Mouse (Mus musculus) spleen, postnatal 36 days (tissue): Measurements from ENCODE around the gene Ano3.

Source experiments
- DNase-seq, 2 experiments: peaks; one replicate each; pipeline ENCODE4 v3.0.0; 2022; ENCODE audit warnings: low spot score in 2 of 2, mixed read lengths in 1 of 2

Gene Ano3

DNA sequence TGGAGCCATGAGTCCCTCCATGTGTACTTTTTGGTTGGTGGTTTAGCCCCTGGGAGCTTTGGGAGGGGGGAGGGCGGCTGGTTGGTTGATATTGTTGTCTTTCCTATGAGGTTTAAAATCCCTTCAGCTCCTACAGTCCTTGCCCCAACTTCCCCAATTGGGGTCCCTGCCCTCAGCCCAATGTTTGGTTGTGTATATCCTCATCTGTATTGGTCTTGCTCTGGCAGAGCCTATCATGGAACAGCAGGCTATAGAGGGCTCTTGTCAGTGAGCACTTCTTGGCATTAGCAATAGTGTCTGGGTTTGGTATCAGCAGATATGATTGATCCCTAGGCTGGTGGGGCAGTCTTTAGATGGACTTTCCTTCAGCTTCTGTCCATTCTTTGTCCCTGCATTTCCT, 135.8 kb downstream of the Ano3 start:
- DNase-seq, result no peak

DNA sequence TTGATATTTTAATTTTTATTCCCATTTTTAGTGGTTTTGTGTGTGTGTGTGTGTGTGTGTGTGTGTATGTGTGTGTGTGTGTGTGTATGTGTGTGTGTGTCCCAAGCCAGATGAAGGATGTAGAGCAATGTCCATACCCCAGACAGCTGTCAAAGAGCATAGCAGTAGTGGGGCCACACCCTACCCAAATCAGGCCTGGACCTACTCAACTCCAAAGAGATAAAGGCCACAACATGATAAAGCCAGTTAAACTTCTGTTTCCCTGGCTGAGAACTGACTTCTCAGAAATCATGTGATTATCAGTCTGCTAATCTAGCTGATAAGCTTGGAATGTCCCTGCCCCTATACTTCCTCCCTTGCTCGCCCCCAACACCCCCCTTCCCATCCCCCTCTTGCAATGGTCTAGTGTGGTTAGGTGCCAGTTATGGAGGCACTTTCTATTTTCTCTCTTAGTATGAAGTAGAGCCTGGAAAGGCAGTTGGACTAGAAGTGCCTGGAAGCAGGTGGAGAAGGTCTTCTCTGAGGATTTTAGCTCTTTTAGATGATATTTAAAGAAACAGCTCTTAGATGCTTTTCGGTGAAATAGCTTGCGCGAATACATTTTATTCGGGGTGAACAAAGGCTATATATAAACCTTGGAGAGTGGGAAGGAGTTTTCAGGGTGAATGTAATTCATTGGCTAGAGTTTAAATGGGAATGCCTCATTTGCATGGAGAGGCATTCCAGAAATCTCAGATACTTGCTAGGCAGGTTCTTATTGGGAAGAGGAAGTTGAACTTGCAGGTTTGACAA, 144.2 kb downstream of the Ano3 start:
- no peak for DNase-seq

DNA sequence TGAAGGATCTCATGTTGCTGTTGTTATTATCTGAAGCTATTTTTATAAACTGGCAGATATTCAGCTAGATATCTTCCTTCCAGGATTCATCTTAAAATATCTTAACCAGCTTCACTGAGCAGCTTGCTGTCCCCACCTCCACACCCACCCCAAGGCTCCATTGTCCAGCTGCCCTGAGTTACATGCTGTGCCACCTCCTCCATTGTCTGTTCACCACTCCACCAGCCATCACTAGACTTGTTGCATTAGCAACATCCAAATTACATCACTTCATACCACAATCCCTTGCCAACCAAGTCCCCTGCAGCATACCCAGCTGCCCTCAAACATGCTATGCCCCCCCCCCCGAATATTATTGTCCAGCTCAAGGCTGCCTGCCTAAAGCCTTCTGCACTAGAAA, 154.8 kb downstream of the Ano3 start:
- no peak for DNase-seq

DNA sequence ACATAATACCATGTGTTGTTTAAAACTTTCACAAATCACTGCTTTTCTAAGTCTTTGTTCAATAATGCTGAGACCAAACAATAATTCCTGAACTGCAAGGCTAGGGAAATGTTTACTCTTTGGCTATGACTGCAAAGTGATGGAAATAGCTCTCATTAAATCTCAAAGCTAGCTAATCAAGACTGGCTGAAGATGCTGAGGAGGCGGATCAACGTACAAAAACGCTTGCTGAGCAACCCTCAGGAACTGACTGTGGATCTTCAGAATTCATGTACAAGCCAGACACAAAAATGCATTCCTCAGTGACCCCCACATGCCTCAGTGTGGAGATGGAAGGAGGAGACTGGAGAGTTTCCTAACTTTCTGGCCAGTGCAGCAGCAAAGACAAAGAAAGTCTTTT, 155.3 kb downstream of the Ano3 start:
- no peak for DNase-seq

DNA sequence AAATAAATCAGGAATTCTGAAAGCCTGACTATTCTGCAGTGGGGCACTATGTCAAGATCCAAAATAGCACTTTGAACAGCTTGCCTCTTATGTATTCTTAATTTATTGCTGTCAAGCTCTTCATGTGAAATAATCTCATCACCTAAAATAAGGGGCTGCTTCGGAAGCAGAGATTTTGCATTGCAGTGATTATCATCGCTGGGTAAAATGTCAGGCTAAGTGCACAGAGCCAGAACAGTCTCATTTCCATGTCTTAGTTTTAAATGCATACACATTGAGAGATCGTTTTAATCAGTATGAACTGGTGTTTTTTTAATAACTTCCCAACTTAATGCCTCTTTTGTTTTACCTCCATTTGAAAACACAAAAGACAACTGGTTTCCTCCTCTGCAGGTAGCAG, 163.3 kb downstream of the Ano3 start:
- no peak for DNase-seq

DNA sequence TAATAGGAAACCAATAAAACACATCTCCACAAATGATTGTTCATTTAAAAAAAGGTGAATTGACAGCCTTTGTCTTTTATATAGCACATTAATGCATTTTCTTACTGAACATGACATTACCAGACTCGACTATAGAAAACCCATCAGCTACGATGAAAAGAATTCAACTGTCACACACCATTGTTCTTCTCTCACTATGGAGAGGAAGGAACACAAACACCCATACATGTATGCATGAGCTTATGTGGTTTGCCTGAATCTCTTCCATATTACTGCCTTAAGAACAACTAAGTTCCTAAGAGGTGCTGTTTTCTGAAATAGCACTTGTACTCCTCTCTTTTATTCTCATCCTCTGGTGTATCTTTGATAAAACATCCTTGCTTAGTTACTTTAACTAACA, 191.3 kb downstream of the Ano3 start:
- no peak for DNase-seq

DNA sequence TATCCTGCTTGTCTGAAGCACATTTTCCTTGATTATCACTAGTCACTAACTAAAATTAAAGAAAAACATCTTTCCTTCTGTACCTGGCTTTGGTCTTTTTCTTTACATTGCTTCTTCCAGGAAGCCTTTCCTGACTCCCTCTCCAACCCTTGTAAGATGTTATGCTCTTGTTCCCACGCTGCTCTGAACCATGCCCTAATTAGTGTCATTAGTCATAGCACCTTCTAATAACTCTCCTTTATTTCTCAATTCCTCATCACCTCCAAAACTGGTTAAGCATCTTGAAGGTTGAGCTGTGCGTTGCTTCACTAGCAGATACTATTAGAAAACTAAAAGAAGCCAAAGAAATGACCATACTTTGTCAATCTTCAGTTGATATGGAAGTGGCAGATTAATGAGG, 193.2 kb downstream of the Ano3 start:
- no peak for DNase-seq

DNA sequence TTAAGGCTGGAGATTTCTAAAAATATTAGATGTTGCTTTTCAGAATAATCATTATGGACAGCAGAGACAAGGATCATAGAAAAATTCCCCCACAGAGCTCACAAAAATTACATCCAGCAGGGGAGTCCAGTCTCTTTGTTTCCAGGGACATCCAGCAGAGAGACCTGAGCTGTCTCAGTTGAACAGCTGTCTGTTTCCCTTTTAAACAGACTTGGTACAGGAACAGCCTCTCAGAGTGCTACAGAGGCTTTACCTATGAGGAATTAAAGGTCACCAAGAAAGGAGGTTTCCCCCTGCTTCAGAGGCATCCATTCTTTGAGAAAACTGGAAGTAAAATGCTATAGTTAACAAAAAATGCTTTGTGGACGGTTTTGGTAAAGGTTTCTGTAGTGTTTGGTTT, 210.2 kb downstream of the Ano3 start:
- DNase-seq, result no peak

DNA sequence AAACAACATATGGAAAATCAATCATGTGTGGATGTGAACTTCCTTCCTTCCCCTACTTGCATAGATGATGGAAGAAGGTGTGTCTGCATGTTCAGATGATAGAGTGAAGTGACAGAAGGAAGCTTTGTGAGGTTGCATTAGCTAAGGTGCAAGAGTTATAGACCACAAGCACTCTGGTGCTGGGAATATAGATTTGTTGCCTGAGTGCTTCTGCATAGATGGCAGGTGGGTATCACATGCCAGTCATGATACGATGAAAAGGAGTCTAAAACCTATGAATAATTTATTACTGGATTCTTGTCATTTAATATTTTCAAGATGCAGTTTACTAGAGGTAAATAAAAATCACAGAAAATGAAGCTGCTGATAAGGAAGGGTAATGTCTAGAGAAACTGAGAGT, 210.9 kb downstream of the Ano3 start:
- DNase-seq, result no peak

DNA sequence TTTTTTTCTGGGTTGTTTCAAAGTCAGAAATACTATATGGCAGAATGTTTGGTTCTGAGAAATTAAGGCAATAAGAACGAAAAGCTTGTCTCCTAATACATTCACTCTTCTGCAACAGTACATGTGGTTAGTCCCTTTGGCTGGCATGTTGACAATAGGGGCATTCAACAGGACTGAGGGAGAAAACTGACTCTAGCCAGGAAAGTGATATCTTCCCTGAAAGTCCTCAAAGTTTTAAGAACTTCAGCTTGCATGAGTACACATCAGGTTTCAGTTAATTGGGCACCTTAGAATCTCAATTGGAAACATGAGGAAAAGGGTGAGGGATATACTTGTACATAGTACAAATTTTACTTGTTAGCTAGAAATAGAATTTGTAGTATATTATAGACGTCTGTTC, 212.7 kb downstream of the Ano3 start:
- DNase-seq, result no peak

DNA sequence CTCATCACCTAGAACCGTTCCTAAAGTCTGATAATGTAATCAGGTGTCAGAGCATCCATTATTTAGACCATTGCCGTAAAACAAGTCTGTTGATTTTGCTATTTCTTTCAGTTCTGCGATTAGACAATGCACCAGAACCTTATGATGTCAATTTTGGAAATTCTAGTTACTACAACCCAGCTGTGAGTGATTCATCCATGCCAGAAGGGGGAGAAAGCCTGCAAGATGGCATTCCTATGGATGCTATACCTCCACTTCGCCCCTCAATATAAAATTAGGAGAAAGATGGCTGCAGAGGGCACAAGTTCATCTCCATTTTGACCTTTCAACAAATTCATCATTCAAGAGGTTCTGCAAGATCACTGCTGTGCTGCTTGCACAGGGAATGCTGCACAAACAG, 213.5 kb downstream of the Ano3 start:
- no peak for DNase-seq

DNA sequence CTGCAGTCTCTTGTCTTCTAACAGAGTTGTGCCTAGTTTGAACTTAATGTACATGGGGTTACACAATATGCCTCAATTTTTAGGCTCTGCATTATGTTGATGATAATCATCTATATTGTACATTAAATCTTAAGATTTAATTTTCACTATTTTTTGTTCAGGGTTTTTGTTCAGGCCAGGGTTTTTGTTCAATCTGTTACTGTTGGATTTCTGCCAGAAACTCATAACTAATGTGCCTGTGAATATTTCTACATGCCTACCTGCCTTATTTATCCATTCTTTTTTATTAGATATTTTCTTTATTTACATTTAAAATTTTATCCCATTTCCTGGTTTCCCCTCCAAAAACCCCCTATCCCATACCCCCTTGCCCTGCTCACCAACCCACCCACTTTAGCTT, 224.6 kb downstream of the Ano3 start:
- DNase-seq, result no peak

DNA sequence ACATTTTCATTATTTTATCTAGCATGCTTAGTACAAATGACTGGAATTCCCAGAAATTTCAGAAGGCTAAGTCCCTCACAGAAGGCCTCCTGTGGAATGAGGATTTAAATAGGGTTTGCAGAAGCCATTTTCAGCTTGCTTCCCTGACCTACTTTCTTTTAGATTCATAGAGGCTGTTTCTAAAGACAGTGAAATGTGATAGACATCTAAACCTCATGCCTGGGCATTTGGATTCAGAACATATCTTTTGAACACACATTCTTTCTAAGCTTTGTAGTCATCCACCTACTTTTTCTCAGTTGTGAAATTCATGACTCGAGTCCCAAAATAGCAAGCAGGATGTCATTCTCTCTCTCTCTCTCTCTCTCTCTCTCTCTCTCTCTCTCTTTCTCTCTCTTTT, 228.5 kb downstream of the Ano3 start:
- DNase-seq, result no peak

DNA sequence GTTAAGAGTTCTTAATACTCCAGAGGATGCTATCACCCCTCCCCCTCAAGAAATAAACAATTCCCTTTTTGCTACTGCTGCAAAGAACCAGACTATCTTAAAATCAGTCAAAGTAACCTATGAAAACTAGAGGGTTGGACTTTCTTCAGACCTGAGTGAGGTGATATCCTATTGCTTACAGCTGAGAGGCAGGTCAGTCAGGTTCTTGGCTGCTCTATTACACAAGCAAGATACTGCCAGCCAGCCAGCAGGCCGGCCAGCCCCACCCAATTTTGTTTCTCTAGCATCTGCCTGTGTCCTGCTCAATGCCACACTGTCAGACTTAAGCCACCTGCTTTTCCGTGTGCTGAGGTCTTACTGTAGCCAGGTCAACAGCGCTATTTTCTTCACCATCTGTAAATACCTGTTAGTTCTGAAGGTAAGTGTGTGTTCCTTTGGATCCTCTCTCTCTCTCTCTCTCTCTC, 229.4 kb downstream of the Ano3 start, which contains the start of gene Muc15:
Muc15 (plus strand) TSS at position 51 of the 464 bp plus-strand sequence.
- no peak for DNase-seq

DNA sequence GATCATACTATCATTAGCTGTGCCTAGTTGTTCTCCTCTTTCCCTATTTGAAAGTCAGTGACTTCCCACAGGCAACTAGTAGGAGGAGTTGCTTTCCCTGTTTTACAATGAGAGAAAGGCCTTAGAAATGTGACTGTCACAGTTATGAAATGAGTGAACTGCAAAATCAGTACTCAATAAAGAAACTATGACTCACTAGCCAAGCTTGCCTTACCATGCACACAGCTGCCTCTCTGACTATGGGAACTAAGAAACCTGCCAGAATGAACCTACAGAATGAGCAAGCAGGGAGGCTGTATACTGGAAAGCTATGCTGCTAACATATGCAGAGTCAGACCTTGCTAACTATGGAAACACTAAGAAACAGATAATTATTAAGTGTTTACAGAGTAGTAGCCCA, 231.7 kb downstream of the Ano3 start:
- no peak for DNase-seq

DNA sequence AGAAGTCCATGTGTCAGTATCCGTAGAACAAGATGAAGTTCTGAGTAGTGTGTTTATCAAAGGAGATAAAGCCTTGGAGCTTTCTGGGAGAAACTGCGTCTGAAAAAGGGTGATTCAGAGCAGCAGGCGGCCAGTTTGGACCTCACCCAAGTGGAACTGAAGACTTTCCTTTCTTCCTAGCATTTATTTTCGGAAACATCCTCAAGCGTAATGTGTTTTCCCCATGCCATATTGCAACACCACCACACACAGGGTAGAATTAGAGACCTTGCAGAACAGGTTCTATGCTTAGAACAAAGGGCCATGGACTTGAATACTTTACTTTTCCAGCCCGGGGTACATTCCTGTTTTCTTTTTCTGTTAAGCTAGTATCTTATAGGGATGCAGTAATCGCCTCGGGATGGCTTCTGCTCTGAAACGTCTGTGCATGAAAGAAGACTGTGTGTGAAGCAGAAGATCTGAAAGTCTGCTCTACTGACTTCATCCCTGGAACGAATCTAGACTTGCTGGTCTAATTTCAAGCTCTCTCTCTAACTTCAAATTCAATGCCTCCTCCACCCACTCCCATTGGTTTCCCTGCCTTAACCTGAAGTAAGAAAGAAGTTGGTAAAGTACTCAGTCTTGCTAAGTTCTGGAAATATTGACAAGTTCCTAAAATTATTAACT, 240.5 kb downstream of the Ano3 start:
- DNase-seq, result no peak

DNA sequence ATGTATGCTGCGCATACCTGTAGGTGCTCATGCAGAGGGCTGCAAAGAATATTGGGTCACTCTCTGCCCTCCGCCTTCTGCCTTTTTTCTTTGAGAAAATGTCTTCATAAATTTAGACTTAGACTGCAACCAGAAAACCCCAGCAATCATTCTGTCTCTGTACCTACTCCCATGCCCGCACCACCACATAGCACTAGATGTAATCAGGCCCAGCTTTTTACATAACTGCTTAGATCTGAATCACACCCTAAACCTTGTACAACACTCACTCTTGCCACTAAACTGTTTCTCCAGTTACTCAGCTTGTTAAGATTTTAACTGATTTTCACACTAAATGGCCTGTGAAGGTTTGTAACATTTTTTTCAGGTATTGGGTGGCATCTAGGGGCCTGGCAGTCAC, 241.3 kb downstream of the Ano3 start:
- no peak for DNase-seq

DNA sequence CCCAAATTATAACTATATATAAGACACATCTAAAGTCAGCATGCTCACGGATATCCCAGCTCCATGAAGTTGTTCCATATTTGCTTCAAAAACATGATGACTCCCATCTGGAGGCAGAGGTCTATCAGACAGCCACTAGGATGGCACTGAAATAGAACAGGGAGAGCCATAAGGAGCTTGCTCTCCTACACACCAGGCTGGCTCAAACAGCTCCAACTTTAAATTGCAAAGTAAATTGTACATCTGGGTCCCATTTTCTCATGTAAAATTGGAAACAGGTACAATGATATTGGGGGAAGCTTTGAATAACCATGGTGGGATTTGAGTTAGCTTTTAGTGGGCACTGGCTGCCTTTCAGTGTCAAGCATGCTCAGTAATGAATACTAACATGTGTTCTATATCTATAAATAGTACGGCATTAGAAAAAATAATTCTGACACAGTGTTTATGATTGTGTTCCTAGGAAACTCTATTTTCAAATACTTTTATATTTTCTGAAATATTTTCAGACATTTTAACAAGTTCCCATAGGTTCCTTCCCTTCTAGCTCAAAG, 279.6 kb downstream of the Ano3 start:
- DNase-seq, result no peak

DNA sequence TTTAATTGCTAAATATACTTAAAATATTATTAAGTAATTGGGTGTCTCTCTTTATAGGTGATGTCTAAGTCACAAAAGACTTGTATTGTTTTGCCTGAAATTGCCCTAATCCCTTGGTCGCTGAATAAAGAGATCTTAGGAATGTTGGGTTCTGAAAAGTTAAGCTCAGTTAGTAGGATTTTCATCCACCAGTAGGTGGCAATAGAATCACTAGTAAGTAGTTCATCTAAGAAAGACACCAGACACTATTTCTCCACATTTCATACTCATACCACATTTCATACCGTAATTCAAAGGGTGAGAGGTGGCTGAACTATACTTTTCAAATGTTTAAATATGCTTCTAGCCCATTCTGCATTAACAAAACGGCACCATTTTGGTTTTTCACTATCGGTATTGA, 287.4 kb downstream of the Ano3 start:
- DNase-seq, result no peak

DNA sequence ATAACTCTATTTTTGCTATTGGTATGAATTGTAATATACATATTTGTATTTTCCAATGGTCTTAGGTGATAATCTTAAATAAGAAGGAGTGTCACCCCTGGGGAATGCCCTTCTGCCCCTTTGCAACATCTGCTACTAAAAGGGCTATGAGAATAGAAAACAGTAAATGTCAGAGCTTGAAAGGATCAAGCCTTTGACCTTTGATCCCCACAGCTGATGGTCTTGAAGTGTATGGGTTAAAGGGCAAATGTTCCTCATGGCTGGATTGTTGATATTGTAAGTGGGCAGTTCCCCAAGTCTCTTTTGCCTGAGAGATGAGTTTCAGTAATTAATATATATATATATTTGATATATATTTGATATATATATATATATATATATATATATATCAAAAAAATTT, 305.9 kb downstream of the Ano3 start:
- no peak for DNase-seq

DNA sequence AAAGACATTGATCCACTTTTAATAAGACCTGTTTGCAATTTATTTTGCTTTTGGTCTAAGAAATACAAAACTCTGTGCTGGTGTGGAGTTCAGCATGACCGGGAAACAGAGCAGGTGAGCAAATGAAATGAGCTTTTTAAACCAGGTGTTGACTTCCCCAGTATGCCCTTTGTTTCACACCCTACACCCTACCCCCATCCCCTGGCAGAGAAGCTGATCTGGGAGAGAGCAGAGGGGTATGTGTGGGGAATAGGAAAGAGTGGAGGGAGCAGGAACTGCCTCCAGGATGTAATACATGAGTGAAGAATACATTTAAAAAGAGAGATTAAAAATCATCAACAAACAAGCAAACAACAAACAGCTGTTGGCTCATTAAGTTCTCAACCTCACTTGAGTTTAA, 306.4 kb downstream of the Ano3 start:
- DNase-seq, result no peak
